Mouse (Mus musculus) kidney, embryonic 15.5 days (tissue): ENCODE results near the gene Ppp1r3f. TPM values are rescaled to one million over a fixed set of nuclear protein-coding genes. Genes with fewer than 3 reads are reported as not detected.
A peak's percentile ranks its signal among the peaks of the same experiment; 100 is the strongest.

Experiments
- ATAC-seq: fragments of 200-750 bp; cut with Nextera tagmentation; replicated peaks from 2 replicates; pipeline ENCODE4 v1.8.0; 2017; ENCODE audit warnings: moderate TSS enrichment; ENCODE audit not compliant: low FRiP score
- H3K27ac ChIP-seq: fragments of 300-500 bp; sonication (generic); 2 replicates; pipeline ENCODE4 v1.5.1; 2015; ENCODE audit warnings: mild to moderate bottlenecking, inconsistent platforms
- H3K27me3 ChIP-seq: fragments of 300-500 bp; sonication (generic); 2 replicates; pipeline ENCODE4 v1.6.1; 2015; ENCODE audit warnings: inconsistent platforms
- H3K36me3 ChIP-seq: fragments of 300-500 bp; sonication (generic); 2 replicates; pipeline ENCODE4 v1.6.1; 2015; ENCODE audit warnings: inconsistent platforms
- H3K4me1 ChIP-seq: fragments of 300-500 bp; sonication (generic); 2 replicates; pipeline ENCODE4 v1.6.1; 2015; ENCODE audit warnings: inconsistent platforms
- H3K4me2 ChIP-seq: fragments of 300-500 bp; sonication (generic); 2 replicates; pipeline ENCODE4 v1.6.1; 2015; ENCODE audit warnings: moderate library complexity, mild to moderate bottlenecking, inconsistent platforms
- H3K4me3 ChIP-seq: fragments of 300-500 bp; sonication (generic); replicated peaks from 2 replicates; pipeline ENCODE4 v1.5.1; 2015; ENCODE audit warnings: mild to moderate bottlenecking, inconsistent platforms
- H3K9ac ChIP-seq: fragments of 300-500 bp; sonication (generic); 2 replicates; pipeline ENCODE4 v1.6.1; 2015; ENCODE audit warnings: mild to moderate bottlenecking, inconsistent platforms
- H3K9me3 ChIP-seq: fragments of 300-500 bp; sonication (generic); replicated peaks from 2 replicates; pipeline ENCODE4 v1.6.1; 2016; ENCODE audit warnings: inconsistent platforms
- WGBS: fragments of 180-500 bp; shearing (Covaris S2); methylation state at CpG from one replicate; pipeline ENCODE4 v1.1.7; 2015; ENCODE audit warnings: mixed read lengths; 5-methylcytosine and 5-hydroxymethylcytosine counted together
- polyA plus RNA-seq: library from polyadenylated mRNA; unstranded; fragments of >200 nt; fragmentation: Nextera tagmentation; extraction: Ambion mirVana; gene quantifications from 2 replicates; pipeline ENCODE4 v1.2.1, GENCODE M21; 2015

Ppp1r3f gene
- polyA plus RNA-seq, 1 experiment from 2014 or later: 2.0 TPM

- Histone ChIP-seq H3K9me3 (no peaks in the 10 kb centered on the region), H3K27me3 (no peaks in the 10 kb centered on the region), H3K27ac (no peak overlapping the region), H3K4me2 (no peak overlapping the region), H3K36me3 (no peaks in the 10 kb centered on the region), H3K4me1 (no peaks in the 10 kb centered on the region), H3K4me3 (no peak overlapping the region), H3K9ac (no peak overlapping the region)
- no peak for ATAC-seq
- 97% methylated on average over 2 of the region's 2 CpGs for WGBS
Measured at GRCm38 (mm10) chrX:7581151-7581550, 7.1 kb upstream of the Ppp1r3f start.

- ATAC-seq: no peak
- Histone ChIP-seq H3K9me3 (no peaks in the 10 kb centered on the region), H3K9ac (no peak overlapping the region), H3K27ac (no peak overlapping the region), H3K4me2 (peak overlapping the region; percentile 73), H3K4me3 (peak overlapping the region; percentile 64), H3K27me3 (no peaks in the 10 kb centered on the region), H3K4me1 (peaks cover 12% of the 10 kb centered on the region; the same call in 1 of the 2 replicates), H3K36me3 (no peaks in the 10 kb centered on the region)
- 25% methylated on average over 5 of the region's 6 CpGs for WGBS
Measured at GRCm38 (mm10) chrX:7574885-7575231, 775 bp upstream of the Ppp1r3f start.

- Histone ChIP-seq H3K36me3 (no peaks in the 10 kb centered on the region), H3K4me3 (peak within 1 kb of the TSS; percentile 64), H3K27ac (peak within 1 kb of the TSS; percentile 83), H3K9ac (peak within 1 kb of the TSS; percentile 67), H3K9me3 (no peaks in the 10 kb centered on the region), H3K27me3 (no peaks in the 10 kb centered on the region), H3K4me1 (peaks cover 12% of the 10 kb centered on the region; the same call in 1 of the 2 replicates), H3K4me2 (peak within 1 kb of the TSS; percentile 73)
- ATAC-seq: peak; percentile 33
- WGBS: 32% methylated on average over 68 of the region's 72 CpGs
Measured at GRCm38 (mm10) chrX:7573176-7574086, 652 bp downstream of the Ppp1r3f start, which contains the start of gene Foxp3. Gene Foxp3 (plus strand): TSS chrX:7573644.

GRCm38 (mm10) chrX:7572466-7572865 lies 1.6 kb downstream of the Ppp1r3f start:
- H3K9ac ChIP-seq: no peak overlapping the region
- H3K4me2 ChIP-seq: peak overlapping the region; percentile 73; the same call in 1 of the 2 replicates
- H3K4me1 ChIP-seq: peaks cover 12% of the 10 kb centered on the region; the same call in 1 of the 2 replicates
- H3K27ac ChIP-seq: no peak overlapping the region
- no peaks in the 10 kb centered on the region for H3K27me3 ChIP-seq
- no peak overlapping the region for H3K4me3 ChIP-seq
- H3K9me3 ChIP-seq: no peaks in the 10 kb centered on the region
- no peaks in the 10 kb centered on the region for H3K36me3 ChIP-seq
- ATAC-seq: no peak
- 79% methylated on average over 10 of the region's 10 CpGs for WGBS

- Histone ChIP-seq H3K9me3 (no peaks in the 10 kb centered on the region), H3K4me2 (no peak overlapping the region), H3K4me3 (no peak overlapping the region), H3K27me3 (no peaks in the 10 kb centered on the region), H3K4me1 (peaks cover 12% of the 10 kb centered on the region; the same call in 1 of the 2 replicates), H3K9ac (no peak overlapping the region), H3K36me3 (no peaks in the 10 kb centered on the region), H3K27ac (no peak overlapping the region)
- WGBS: 89% methylated on average over 9 of the region's 9 CpGs
- no peak for ATAC-seq
Measured at GRCm38 (mm10) chrX:7571565-7572136, 2.4 kb downstream of the Ppp1r3f start.

GRCm38 (mm10) chrX:7570481-7571175 lies 3.5 kb downstream of the Ppp1r3f start:
- H3K9me3 ChIP-seq: no peaks in the 10 kb centered on the region
- H3K9ac ChIP-seq: no peak overlapping the region
- H3K27me3 ChIP-seq: no peaks in the 10 kb centered on the region
- no peak overlapping the region for H3K4me3 ChIP-seq
- peaks cover 12% of the 10 kb centered on the region; the same call in 1 of the 2 replicates for H3K4me1 ChIP-seq
- ATAC-seq: no peak
- WGBS: 50% methylated on average over 7 of the region's 7 CpGs
- no peaks in the 10 kb centered on the region for H3K36me3 ChIP-seq
- H3K4me2 ChIP-seq: no peak overlapping the region
- no peak overlapping the region for H3K27ac ChIP-seq

GRCm38 (mm10) chrX:7567491-7567890 lies 6.6 kb downstream of the Ppp1r3f start:
- no peaks in the 10 kb centered on the region for H3K36me3 ChIP-seq
- no peak for ATAC-seq
- H3K9me3 ChIP-seq: no peaks in the 10 kb centered on the region
- peaks cover 1% of the 10 kb centered on the region; the same call in 1 of the 2 replicates for H3K4me1 ChIP-seq
- H3K27me3 ChIP-seq: no peaks in the 10 kb centered on the region
- H3K9ac ChIP-seq: no peak overlapping the region
- WGBS: 85% methylated on average over 8 of the region's 9 CpGs
- H3K4me2 ChIP-seq: no peak overlapping the region
- H3K27ac ChIP-seq: no peak overlapping the region
- H3K4me3 ChIP-seq: no peak overlapping the region

- Histone ChIP-seq H3K36me3 (no peaks in the 10 kb centered on the region), H3K27me3 (no peaks in the 10 kb centered on the region), H3K4me3 (no peak overlapping the region), H3K9ac (no peak overlapping the region), H3K4me2 (no peak overlapping the region), H3K9me3 (no peaks in the 10 kb centered on the region), H3K27ac (no peak overlapping the region), H3K4me1 (no peaks in the 10 kb centered on the region)
- 79% methylated on average over 6 of the region's 6 CpGs for WGBS
- no peak for ATAC-seq
Measured at GRCm38 (mm10) chrX:7566352-7566751, 7.7 kb downstream of the Ppp1r3f start.

- Histone ChIP-seq H3K27ac (no peak overlapping the region), H3K4me3 (no peak overlapping the region), H3K4me1 (no peaks in the 10 kb centered on the region), H3K9me3 (no peaks in the 10 kb centered on the region), H3K4me2 (no peak overlapping the region), H3K9ac (no peak overlapping the region), H3K27me3 (no peaks in the 10 kb centered on the region), H3K36me3 (no peaks in the 10 kb centered on the region)
- 22% methylated on average over 2 of the region's 2 CpGs for WGBS
- ATAC-seq: no peak
Measured at GRCm38 (mm10) chrX:7563076-7563475, 11.0 kb downstream of the Ppp1r3f start.

- Histone ChIP-seq H3K4me3 (no peak overlapping the region), H3K4me2 (no peak overlapping the region), H3K36me3 (no peaks in the 10 kb centered on the region), H3K27me3 (no peaks in the 10 kb centered on the region), H3K4me1 (no peaks in the 10 kb centered on the region), H3K9me3 (no peaks in the 10 kb centered on the region), H3K9ac (no peak overlapping the region), H3K27ac (no peak overlapping the region)
- no peak for ATAC-seq
- 91% methylated on average over 4 of the region's 4 CpGs for WGBS
Measured at GRCm38 (mm10) chrX:7553474-7553873, 20.6 kb downstream of the Ppp1r3f start.

GRCm38 (mm10) chrX:7524961-7525360 lies 49.1 kb downstream of the Ppp1r3f start:
- no peak for ATAC-seq
- Histone ChIP-seq H3K9ac (no peak overlapping the region), H3K36me3 (no peaks in the 10 kb centered on the region), H3K27ac (no peak overlapping the region), H3K4me3 (no peak overlapping the region), H3K9me3 (no peaks in the 10 kb centered on the region), H3K4me1 (no peaks in the 10 kb centered on the region), H3K27me3 (no peaks in the 10 kb centered on the region), H3K4me2 (no peak overlapping the region)
- WGBS: 41% methylated on average over 3 of the region's 3 CpGs
